Mouse (Mus musculus) layer of hippocampus, postnatal 25 days (tissue): ENCODE results near the gene Hras. TPM values are rescaled to one million over a fixed set of nuclear protein-coding genes. Genes with fewer than 3 reads are reported as not detected.

Source experiments
- DNase-seq, 2 experiments: peaks; one replicate each; pipeline ENCODE4 v3.0.0; 2022; ENCODE audit warnings: mixed read lengths in 2 of 2, low spot score in 1 of 2; ENCODE audit errors: extremely low spot score in 1 of 2
- microRNA-seq, 2 experiments: library from miRNA; unstranded; fragments of <30 nt; microRNA quantifications; one replicate each; pipeline ENCODE4 v1.2.0; 2021
- total RNA-seq, 2 experiments: library from RNA; stranded (reverse); gene quantifications; 2 replicates each; pipeline ENCODE4 v1.2.3; 2021

Gene Hras
- total RNA-seq, 2 experiments from 2014 or later = 193 to 235 TPM

- DNase-seq = no peak
Observed at GRCm38 (mm10) chr7:141141326-141141725, 52.5 kb downstream of the Hras start.

Small RNA genes within 50 kb of the gene (microRNA-seq; reads per million reads assigned to microRNA genes)
- 84.2 to 96.0 reads per million in 2 experiments for gene Mir210

Other genes starting within 250 kb of the Hras start
- not detected for gene Ifitm5, start 243.7 kb downstream of the Hras start, total RNA-seq
- not detected for gene Gm45717, start 238.1 kb downstream of the Hras start, total RNA-seq
- gene Ifitm2, start 238.0 kb downstream of the Hras start, total RNA-seq = 10 to 100 TPM in 1 of 2 experiments, 1 to 10 TPM in 1; 9.7 to 13.4 TPM
- gene Ifitm1, start 226.8 kb downstream of the Hras start, total RNA-seq = 1 to 10 TPM; 1.3 to 1.5 TPM
- gene Ifitm3, start 183.2 kb downstream of the Hras start, total RNA-seq = 10 to 100 TPM; 11.9 to 13.8 TPM
- gene Ifitm6, start 176.1 kb downstream of the Hras start, total RNA-seq = not detected
- gene Gm17387, start 164.9 kb downstream of the Hras start, total RNA-seq = not detected
- 10 to 100 TPM; 80.7 to 96.2 TPM for gene B4galnt4, start 132.9 kb downstream of the Hras start, total RNA-seq
- not detected for gene Pkp3, start 115.8 kb downstream of the Hras start, total RNA-seq
- gene Sigirr, start 93.4 kb downstream of the Hras start, total RNA-seq = 1 to 10 TPM; 1.9 to 3.2 TPM
- not detected for gene Ano9, start 76.2 kb downstream of the Hras start, total RNA-seq
- gene Ptdss2, start 71.6 kb downstream of the Hras start, total RNA-seq = 10 to 100 TPM; 58.7 to 61.1 TPM
- gene Rnh1, start 21.1 kb downstream of the Hras start, total RNA-seq = 10 to 100 TPM; 32.5 to 36.5 TPM
- gene Lrrc56, start 152 bp upstream of the Hras start, total RNA-seq = 1 to 10 TPM; 4.5 to 6.1 TPM
- not detected for gene Lmntd2, start 20.1 kb upstream of the Hras start, total RNA-seq
- gene Rassf7, start 21.9 kb upstream of the Hras start, total RNA-seq = under 1 TPM; 0.64 to 0.80 TPM
- 10 to 100 TPM; 67.1 to 71.1 TPM for gene Phrf1, start 34.8 kb upstream of the Hras start, total RNA-seq
- gene Irf7, start 72.5 kb upstream of the Hras start, total RNA-seq = 1 to 10 TPM in 1 of 2 experiments, under 1 TPM in 1; 0.91 to 1.9 TPM
- gene Cdhr5, start 82.8 kb upstream of the Hras start, total RNA-seq = not detected
- not detected for gene Sct, start 85.1 kb upstream of the Hras start, total RNA-seq
- under 1 TPM in 1 of 2 experiments, not detected in 1; 0.12 TPM for gene Drd4, start 98.0 kb upstream of the Hras start, total RNA-seq
- gene Deaf1, start 133.7 kb upstream of the Hras start, total RNA-seq = 10 to 100 TPM; 91.3 to 92.6 TPM
- gene Tmem80, start 133.7 kb upstream of the Hras start, total RNA-seq = 10 to 100 TPM; 28.8 to 39.3 TPM
- gene Eps8l2, start 144.9 kb upstream of the Hras start, total RNA-seq = 1 to 10 TPM; 4.7 to 6.2 TPM
- 100 to 1,000 TPM; 125 to 154 TPM for gene Taldo1, start 198.2 kb upstream of the Hras start, total RNA-seq
- gene Gatd1, start 220.1 kb upstream of the Hras start, total RNA-seq = 10 to 100 TPM; 42.4 to 49.2 TPM
- 100 to 1,000 TPM; 286 to 299 TPM for gene Cend1, start 235.5 kb upstream of the Hras start, total RNA-seq
- 100 to 1,000 TPM; 351 to 355 TPM for gene Slc25a22, start 243.9 kb upstream of the Hras start, total RNA-seq